Mouse (Mus musculus): ENCODE measurements around the gene Pepd.

DNA sequence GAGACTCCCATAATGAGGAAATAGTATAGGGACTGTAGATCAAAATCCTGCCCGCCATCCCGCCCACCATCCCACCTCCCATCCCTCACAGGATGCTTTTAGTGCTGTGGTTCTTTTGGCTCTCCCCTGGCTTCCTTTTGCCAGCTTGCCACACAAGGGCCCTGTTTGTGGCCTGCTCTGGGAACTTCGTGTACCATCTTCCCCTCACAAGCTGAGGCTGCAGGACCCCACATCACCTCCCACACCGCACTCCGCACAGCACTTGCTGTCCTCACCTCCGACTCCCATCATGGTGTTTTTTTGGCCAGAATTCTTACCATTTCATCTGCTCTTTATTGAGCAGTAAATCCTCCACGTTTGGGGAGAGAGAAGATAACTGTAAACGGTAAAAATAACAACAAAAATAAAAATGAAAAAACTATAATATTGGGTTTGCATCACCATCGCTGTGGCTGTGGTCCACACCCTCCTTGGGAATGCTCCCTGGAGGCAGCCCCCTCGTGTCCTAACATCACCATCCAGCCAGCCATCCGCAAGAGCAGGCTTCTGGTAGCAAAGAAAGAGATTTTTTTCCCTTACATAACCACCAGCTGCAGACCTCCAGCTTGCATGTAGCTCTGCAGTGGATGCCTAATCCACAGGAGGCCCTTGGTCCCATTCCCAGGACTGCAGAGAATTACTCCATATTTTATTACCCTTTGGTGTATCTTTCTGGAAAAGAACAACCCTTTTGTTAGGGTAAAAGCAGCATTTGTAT, 51.9 kb downstream of the Pepd start:
- TF ChIP-seq CHD2 (IDR thresholded peaks at IDR 0.05; ENCODE audit: low read depth, low read length) (no peak), ZNF384 (IDR thresholded peaks at IDR 0.05; ENCODE audit: low read depth, low read length) (no peak)

Measured in ES-E14 (cell line).